Mouse (Mus musculus) heart, postnatal 0 days (tissue): Measurements from ENCODE around the gene Zbed4. TPM values are rescaled to one million over a fixed set of nuclear protein-coding genes. Genes with fewer than 3 reads are reported as not detected.
A peak's percentile ranks its signal among the peaks of the same experiment; 100 is the strongest.

Experiments
- ATAC-seq: fragments of 200-750 bp; cut with Nextera tagmentation; 2 replicates; pipeline ENCODE4 v1.8.0; 2017; ENCODE audit warnings: low read depth, moderate number of reproducible peaks, moderate library complexity; ENCODE audit not compliant: insufficient read depth
- DNase-seq: peaks from one replicate; pipeline ENCODE4 v3.0.0-alpha.2; 2016; ENCODE audit warnings: low spot score
- H3K27ac ChIP-seq: fragments of 300-500 bp; sonication (generic); 2 replicates; pipeline ENCODE4 v1.5.1; 2014; ENCODE audit warnings: low read depth, mild to moderate bottlenecking
- H3K27me3 ChIP-seq: fragments of 300-500 bp; sonication (generic); 2 replicates; pipeline ENCODE4 v1.6.1; 2014; ENCODE audit warnings: low read length, mixed read lengths; ENCODE audit not compliant: control insufficient read depth, insufficient read depth
- H3K36me3 ChIP-seq: fragments of 300-500 bp; sonication (generic); replicated peaks from 2 replicates; pipeline ENCODE4 v1.6.1; 2014; ENCODE audit warnings: low read length, mixed read lengths; ENCODE audit not compliant: control insufficient read depth, insufficient read depth
- H3K4me1 ChIP-seq: fragments of 300-500 bp; sonication (generic); 2 replicates; pipeline ENCODE4 v1.6.1; 2014; ENCODE audit warnings: antibody characterized with exemption; ENCODE audit not compliant: control insufficient read depth, insufficient read depth
- H3K4me2 ChIP-seq: fragments of 300-500 bp; sonication (generic); 2 replicates; pipeline ENCODE4 v1.6.1; 2014; ENCODE audit warnings: low read depth, mild to moderate bottlenecking, low read length, moderate library complexity
- H3K4me3 ChIP-seq: fragments of 300-500 bp; sonication (generic); 2 replicates; pipeline ENCODE4 v1.5.1; 2014; ENCODE audit warnings: low read depth, low read length
- H3K9ac ChIP-seq: fragments of 300-500 bp; sonication (generic); replicated peaks from 2 replicates; pipeline ENCODE4 v1.6.1; 2014; ENCODE audit warnings: low read depth, low read length, mixed read lengths
- H3K9me3 ChIP-seq: fragments of 300-500 bp; sonication (generic); replicated peaks from 2 replicates; pipeline ENCODE4 v1.6.1; 2016; ENCODE audit warnings: low read length; ENCODE audit not compliant: control insufficient read depth
- CTCF ChIP-seq: IDR thresholded peaks from 2 replicates; pipeline ENCODE4 v1.5.1; 2016; ENCODE audit warnings: antibody characterized with exemption, control low read depth, low read depth
- EP300 ChIP-seq: IDR thresholded peaks from 2 replicates; pipeline ENCODE4 v1.6.1; 2016; ENCODE audit warnings: antibody characterized with exemption, low read depth
- WGBS: fragments of 180-500 bp; shearing (Covaris S2); extraction: QIAGEN DNeasy Blood & Tissue Kit; methylation state at CpG from one replicate; pipeline ENCODE4 v1.1.7; 2014; 5-methylcytosine and 5-hydroxymethylcytosine counted together
- polyA plus RNA-seq: library from polyadenylated mRNA; unstranded; fragments of >200 nt; fragmentation: Nextera tagmentation; extraction: Ambion mirVana; gene quantifications from 2 replicates; pipeline ENCODE4 v1.2.1, GENCODE M21; 2015
- total RNA-seq: library from RNA; depleted of rRNA; stranded (reverse); fragments of >200 nt; gene quantifications from 2 replicates; pipeline ENCODE4 v1.2.3, GENCODE M21; 2014; ENCODE audit warnings: low replicate concordance; rRNA removed

Zbed4 gene
- total and polyA plus RNA-seq, 2 experiments from 2014 or later, result 5.1 to 15.7 TPM

GRCm38 (mm10) chr15:88832536-88832935, 81.1 kb downstream of the Zbed4 start:
- Histone ChIP-seq H3K9ac (no peak overlapping the region), H3K4me3 (no peak overlapping the region), H3K9me3 (no peaks in the 10 kb centered on the region), H3K36me3 (no peaks in the 10 kb centered on the region), H3K4me1 (peaks cover 47% of the 10 kb centered on the region), H3K27ac (peak overlapping the region; percentile 89), H3K27me3 (no peaks in the 10 kb centered on the region), H3K4me2 (no peak overlapping the region)
- no peak for DNase-seq
- 69% methylated on average over 9 of the region's 9 CpGs for WGBS
- ATAC-seq, result no peak
- TF ChIP-seq CTCF, result no peak
- no peak for TF ChIP-seq EP300

Other genes starting within 250 kb of the Zbed4 start
- not detected in 2 replicates for gene Zdhhc25, start 151.4 kb upstream of the Zbed4 start, total RNA-seq
- gene Zdhhc25, start 151.4 kb upstream of the Zbed4 start, polyA plus RNA-seq, result not detected in 2 replicates
- 35.8 and 36.8 TPM in 2 replicates for gene Brd1, start 17.4 kb upstream of the Zbed4 start, total RNA-seq
- gene Brd1, start 17.4 kb upstream of the Zbed4 start, polyA plus RNA-seq, result 7.9 and 9.9 TPM in 2 replicates
- 19.5 and 21.8 TPM in 2 replicates for gene Alg12, start 67.7 kb downstream of the Zbed4 start, total RNA-seq
- gene Alg12, start 67.7 kb downstream of the Zbed4 start, polyA plus RNA-seq, result 6.4 and 6.5 TPM in 2 replicates
- gene Creld2, start 68.0 kb downstream of the Zbed4 start, total RNA-seq, result 23.3 and 24.0 TPM in 2 replicates
- gene Creld2, start 68.0 kb downstream of the Zbed4 start, polyA plus RNA-seq, result 26.3 and 35.3 TPM in 2 replicates
- 98.4 and 139 TPM in 2 replicates for gene Pim3, start 110.5 kb downstream of the Zbed4 start, total RNA-seq
- gene Pim3, start 110.5 kb downstream of the Zbed4 start, polyA plus RNA-seq, result 50.6 and 71.1 TPM in 2 replicates
- not detected in 2 replicates for gene Ttll8, start 202.8 kb downstream of the Zbed4 start, total RNA-seq
- not detected in 2 replicates for gene Ttll8, start 202.8 kb downstream of the Zbed4 start, polyA plus RNA-seq
- not detected in 2 replicates for gene Mlc1, start 227.3 kb downstream of the Zbed4 start, total RNA-seq
- gene Mlc1, start 227.3 kb downstream of the Zbed4 start, polyA plus RNA-seq, result 0.04 TPM in 1 of 2 replicates, not detected in the other
- gene Mov10l1, start 231.2 kb downstream of the Zbed4 start, total RNA-seq, result 74.3 and 85.9 TPM in 2 replicates
- 114 and 124 TPM in 2 replicates for gene Mov10l1, start 231.2 kb downstream of the Zbed4 start, polyA plus RNA-seq